Mouse (Mus musculus): ENCODE measurements around the gene Tacr2. TPM values are rescaled to one million over a fixed set of nuclear protein-coding genes. Genes with fewer than 3 reads are reported as not detected.
A peak's percentile ranks its signal among the peaks of the same experiment; 100 is the strongest.

Tacr2 gene
- polyA plus RNA-seq, 1 experiment from 2014 or later: not detected

DNA sequence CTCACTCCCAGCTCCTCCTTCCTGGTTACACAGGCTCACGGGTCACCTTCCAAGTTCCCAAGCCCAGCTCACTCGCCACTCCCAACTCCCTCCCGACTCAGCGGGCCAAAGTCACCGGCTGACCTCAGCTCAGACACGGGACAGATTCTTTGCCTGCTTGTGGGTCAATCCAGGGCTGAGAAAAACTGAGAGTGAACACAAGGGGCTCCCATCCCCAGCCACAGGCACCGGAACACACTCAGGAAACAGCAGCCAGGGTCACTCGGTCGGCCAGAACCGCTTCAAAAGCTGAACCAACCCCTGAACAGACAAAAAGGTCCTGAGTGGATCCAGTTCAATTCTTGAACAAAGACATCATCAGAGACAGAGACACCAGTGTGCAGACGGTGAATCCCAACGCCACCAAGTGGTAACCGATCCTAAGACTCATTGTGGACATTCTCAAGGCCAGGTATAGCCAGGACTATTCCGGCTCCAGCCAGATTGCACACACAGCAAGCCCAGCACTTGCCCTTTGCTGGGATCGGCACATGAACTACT is 61.7 kb downstream of the Tacr2 start:
- Histone ChIP-seq H3K4me3 (no peak overlapping the region), H3K9me3 (no peaks in the 10 kb centered on the region), H3K4me1 (peaks cover 57% of the 10 kb centered on the region), H3K27ac (peak overlapping the region; percentile 75), H3K27me3 (ENCODE audit: insufficient read depth, poor library complexity, severe bottlenecking) (no peaks in the 10 kb centered on the region), H3K36me3 (peaks cover 57% of the 10 kb centered on the region)
- 50% methylated on average over 15 of the region's 15 CpGs for WGBS
- no peak for DNase-seq (ENCODE audit: low spot score)

Other genes starting within 250 kb of the Tacr2 start
- gene Neurog3, start 119.3 kb upstream of the Tacr2 start, polyA plus RNA-seq (2016; fragmentation: Nextera tagmentation; extraction: Ambion mirVana): not detected in 2 replicates
- 3.1 and 5.9 TPM in 2 replicates for gene Fam241b, start 108.5 kb upstream of the Tacr2 start, polyA plus RNA-seq (2016; fragmentation: Nextera tagmentation; extraction: Ambion mirVana)
- gene Tspan15, start 21.2 kb upstream of the Tacr2 start, polyA plus RNA-seq (2016; fragmentation: Nextera tagmentation; extraction: Ambion mirVana): 7.7 and 13.9 TPM in 2 replicates
- 157 and 286 TPM in 2 replicates for gene Hk1, start 127.5 kb downstream of the Tacr2 start, polyA plus RNA-seq (2016; fragmentation: Nextera tagmentation; extraction: Ambion mirVana)
- gene Hkdc1, start 170.1 kb downstream of the Tacr2 start, polyA plus RNA-seq (2016; fragmentation: Nextera tagmentation; extraction: Ambion mirVana): 2.2 and 4.7 TPM in 2 replicates
- 0.76 and 0.95 TPM in 2 replicates for gene 4930507D05Rik, start 197.1 kb downstream of the Tacr2 start, polyA plus RNA-seq (2016; fragmentation: Nextera tagmentation; extraction: Ambion mirVana)
- gene Supv3l1, start 197.3 kb downstream of the Tacr2 start, polyA plus RNA-seq (2016; fragmentation: Nextera tagmentation; extraction: Ambion mirVana): 32.8 and 36.0 TPM in 2 replicates
- 72.3 and 79.3 TPM in 2 replicates for gene Vps26a, start 234.4 kb downstream of the Tacr2 start, polyA plus RNA-seq (2016; fragmentation: Nextera tagmentation; extraction: Ambion mirVana)

All from heart, embryonic 10.5 days (tissue).